Mouse (Mus musculus) ES-E14 (cell line): Measurements from ENCODE around the gene Ascl1. TPM values are rescaled to one million over a fixed set of nuclear protein-coding genes. Genes with fewer than 3 reads are reported as not detected.
A peak's percentile ranks its signal among the peaks of the same experiment; 100 is the strongest.

Experiments
- DNase-seq: peaks from one replicate; pipeline ENCODE4 v3.0.0-alpha.2; 2013; ENCODE audit warnings: low read depth, low spot score
- H3K27ac ChIP-seq: 2 replicates; pipeline ENCODE4 v1.5.1; 2012; ENCODE audit warnings: low read depth, mild to moderate bottlenecking, low read length, moderate library complexity, mixed read lengths; ENCODE audit not compliant: poor library complexity, insufficient read depth, severe bottlenecking
- H3K36me3 ChIP-seq: 2 replicates; pipeline ENCODE4 v1.6.1; 2012; ENCODE audit warnings: mild to moderate bottlenecking, low read length, moderate library complexity, mixed read lengths; ENCODE audit not compliant: control insufficient read depth, poor library complexity, insufficient read depth, severe bottlenecking
- H3K4me1 ChIP-seq, 2 experiments: fragments of 150-350 bp in 1 of 2; sonication (generic) in 1 of 2; 2 replicates each; pipeline ENCODE4 v1.6.1; 2012; ENCODE audit warnings: low read length in 2 of 2, mild to moderate bottlenecking in 1 of 2, mixed read lengths in 1 of 2; ENCODE audit not compliant: control insufficient read depth in 2 of 2, insufficient read depth in 2 of 2, poor library complexity in 1 of 2
- H3K4me3 ChIP-seq, 2 experiments: fragments of 150-350 bp in 1 of 2; sonication (generic) in 1 of 2; 2 replicates each; pipeline ENCODE4 v1.5.1; 2012; ENCODE audit warnings: low read length in 2 of 2, low read depth in 1 of 2, mild to moderate bottlenecking in 1 of 2, mixed read lengths in 1 of 2; ENCODE audit not compliant: insufficient read depth in 1 of 2, poor library complexity in 1 of 2, severe bottlenecking in 1 of 2
- H3K9ac ChIP-seq: 2 replicates; pipeline ENCODE4 v1.6.1; 2012; ENCODE audit warnings: low read depth, mild to moderate bottlenecking, low read length, mixed read lengths; ENCODE audit not compliant: poor library complexity, insufficient read depth, severe bottlenecking
- H3K9me3 ChIP-seq: fragments of 150-350 bp; sonication (generic); 2 replicates; pipeline ENCODE4 v1.6.1; 2012; ENCODE audit warnings: low read depth, mild to moderate bottlenecking, low read length; ENCODE audit not compliant: control insufficient read depth, insufficient read depth
- CHD2 ChIP-seq: IDR thresholded peaks from 2 replicates; pipeline ENCODE4 v1.6.1; 2014; ENCODE audit warnings: mild to moderate bottlenecking, low read depth, low read length, inconsistent platforms
- HCFC1 ChIP-seq: IDR thresholded peaks from 2 replicates; pipeline ENCODE4 v1.6.1; 2012; ENCODE audit warnings: low read length, inconsistent platforms, borderline replicate concordance; ENCODE audit not compliant: insufficient read depth
- MAFK ChIP-seq: IDR thresholded peaks from 2 replicates; pipeline ENCODE4 v1.6.1; 2014; ENCODE audit warnings: mild to moderate bottlenecking, low read depth, low read length, inconsistent platforms; ENCODE audit not compliant: insufficient read depth
- ZC3H11A ChIP-seq: IDR thresholded peaks from 2 replicates; pipeline ENCODE4 v1.6.1; 2012; ENCODE audit warnings: low read depth, mild to moderate bottlenecking, inconsistent platforms, low read length, borderline replicate concordance
- ZNF384 ChIP-seq: IDR thresholded peaks from 2 replicates; pipeline ENCODE4 v1.6.1; 2012; ENCODE audit warnings: low read depth, low read length, inconsistent platforms
- in situ Hi-C, 2 experiments: fragments of 600-800 bp; cut with MboI; formaldehyde crosslinking; loops; one replicate each; pipeline ENCODE4 v1.15.1; 2025; ENCODE audit warnings: low sequenced_read_pairs in 2 of 2, inconsistent platforms in 1 of 2; ENCODE audit not compliant: unreplicated experiment in 2 of 2
- total RNA-seq: library from RNA; depleted of rRNA; stranded (reverse); fragments of 300-350 nt; gene quantifications from 2 replicates; pipeline ENCODE4 v1.2.3, GENCODE M21; 2012; rRNA removed

Gene Ascl1
- total RNA-seq, 1 experiment, result 0.22 TPM

DNA sequence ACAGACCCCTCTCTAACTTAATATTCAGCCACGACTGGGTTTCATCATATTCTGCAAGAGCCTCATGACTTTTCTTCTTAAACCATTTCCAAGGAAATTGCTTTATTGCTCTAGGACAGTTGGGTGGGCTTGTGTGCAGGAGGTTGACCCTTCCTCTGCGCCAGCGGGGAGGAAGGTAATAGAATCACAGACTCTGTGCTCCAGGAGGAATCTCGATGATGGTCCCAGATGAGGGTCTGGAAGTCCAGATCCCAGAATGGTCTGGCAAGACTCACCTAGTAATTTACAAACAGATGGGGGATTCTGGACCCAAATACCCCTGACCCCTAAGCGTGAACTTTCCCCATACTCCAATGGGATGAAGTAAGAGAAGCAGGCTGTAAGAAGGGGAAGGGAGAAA, 45.2 kb downstream of the Ascl1 start:
- Histone ChIP-seq H3K4me1 (peaks cover 7% of the 10 kb centered on the region in 2 experiments; a peak in 2 of 4 replicates), H3K4me3 (peak overlapping the region in 1 of 2 experiments; percentile 51; a peak in 2 of 4 replicates), H3K9me3 (no peaks in the 10 kb centered on the region), H3K9ac (no peak overlapping the region), H3K27ac (no peak overlapping the region), H3K36me3 (no peaks in the 10 kb centered on the region)
- in situ Hi-C loops, result no loop called here
- DNase-seq, result no peak
- TF ChIP-seq ZNF384, result no peak
- TF ChIP-seq MAFK, result no peak
- TF ChIP-seq HCFC1, result no peak
- TF ChIP-seq CHD2, result no peak
- no peak for TF ChIP-seq ZC3H11A

DNA sequence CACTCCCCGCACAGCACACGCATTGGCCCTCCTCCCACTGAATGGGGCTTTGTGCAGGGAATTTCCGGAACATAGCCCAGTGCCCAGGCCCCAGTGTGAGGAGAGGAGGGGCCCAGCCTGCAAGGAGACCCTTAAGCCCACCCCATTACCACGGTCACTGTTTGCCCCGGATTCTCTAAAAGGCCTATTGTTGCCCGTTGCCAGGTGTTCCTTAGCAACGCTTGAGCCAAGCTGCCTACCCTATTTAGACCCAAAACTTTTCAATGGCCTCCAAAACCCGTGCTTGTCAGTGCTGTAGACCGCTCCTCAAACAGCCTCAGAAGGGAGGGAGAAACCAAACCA, 45.7 kb downstream of the Ascl1 start:
- H3K4me1 ChIP-seq, result peaks cover 7% of the 10 kb centered on the region in 2 experiments; a peak in 2 of 4 replicates
- no peak overlapping the region for H3K9ac ChIP-seq
- DNase-seq, result peak; percentile 79

GRCm38 (mm10) chr10:87446829-87447753, 46.4 kb downstream of the Ascl1 start:
- H3K27ac ChIP-seq, result peak overlapping the region; percentile 28; the same call in 1 of the 2 replicates
- DNase-seq, result no peak
- in situ Hi-C loops, result no loop called here

More for the DNA sequence above, 45.7 kb downstream of the Ascl1 start:
- in situ Hi-C loops, result no loop called here
- no peaks in the 10 kb centered on the region for H3K36me3 ChIP-seq
- no peaks in the 10 kb centered on the region for H3K9me3 ChIP-seq
- H3K4me3 ChIP-seq, result peak overlapping the region in 1 of 2 experiments; percentile 51; a peak in 3 of 4 replicates
- H3K27ac ChIP-seq, result peak overlapping the region; percentile 28; the same call in 1 of the 2 replicates
- TF ChIP-seq MAFK (no peak), ZNF384 (no peak), HCFC1 (no peak), ZC3H11A (no peak), CHD2 (no peak)

DNA sequence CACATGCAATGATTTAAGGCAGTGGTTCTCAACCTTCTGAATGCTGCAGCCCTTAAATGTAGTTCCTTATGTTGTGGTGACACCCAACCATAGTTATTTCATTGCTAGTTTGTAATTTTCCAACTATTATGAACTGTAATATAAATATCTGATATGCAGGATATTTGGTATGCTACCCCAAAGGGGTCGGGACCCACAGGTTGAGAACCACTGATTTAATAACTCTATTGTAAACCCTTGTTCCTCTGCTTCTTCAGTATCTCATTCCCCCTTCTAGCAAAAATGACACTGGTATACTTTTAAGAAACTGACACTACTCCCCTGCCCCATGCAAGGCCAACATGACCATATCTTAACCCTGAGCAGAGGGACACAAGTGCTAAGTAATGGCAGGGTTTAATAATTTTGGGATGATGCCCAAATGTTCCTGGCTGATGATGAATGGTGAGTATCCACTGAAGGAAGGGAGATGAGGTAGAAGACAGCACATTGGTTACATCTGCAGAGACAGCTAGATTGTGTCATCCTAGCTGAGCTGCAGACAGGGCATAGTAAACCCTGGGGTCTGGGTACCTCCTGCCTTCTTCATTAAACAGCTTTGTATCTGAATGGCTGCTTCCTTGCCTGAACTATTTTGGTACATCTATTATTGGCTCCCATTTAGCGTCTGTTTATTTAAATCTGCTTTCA, 47.2 kb downstream of the Ascl1 start:
- Histone ChIP-seq H3K27ac (no peak overlapping the region), H3K36me3 (no peaks in the 10 kb centered on the region), H3K4me1 (peaks cover 7% of the 10 kb centered on the region in 2 experiments; a peak in 2 of 4 replicates), H3K4me3 (no peak overlapping the region), H3K9me3 (no peaks in the 10 kb centered on the region), H3K9ac (no peak overlapping the region)
- in situ Hi-C loops, result no loop called here
- no peak for DNase-seq
- no peak for TF ChIP-seq MAFK
- no peak for TF ChIP-seq ZNF384
- no peak for TF ChIP-seq HCFC1
- TF ChIP-seq ZC3H11A, result no peak
- peak; percentile 82 for TF ChIP-seq CHD2

More at GRCm38 (mm10) chr10:87446829-87447753, 46.4 kb downstream of the Ascl1 start:
- TF ChIP-seq ZNF384 (peak; percentile 91), MAFK (no peak)
- H3K9ac ChIP-seq, result no peak overlapping the region
- H3K36me3 ChIP-seq, result no peaks in the 10 kb centered on the region
- H3K9me3 ChIP-seq, result no peaks in the 10 kb centered on the region
- peaks cover 7% of the 10 kb centered on the region in 2 experiments; a peak in 2 of 4 replicates for H3K4me1 ChIP-seq
- peak overlapping the region in 1 of 2 experiments; percentile 51 for H3K4me3 ChIP-seq

Other genes with a start within 250 kb of the Ascl1 start
- not detected in 2 replicates for gene Pah, start 28.1 kb upstream of the Ascl1 start, total RNA-seq